Mouse (Mus musculus): Measurements from ENCODE around the gene Pdk4.

The Pdk4 gene

DNA sequence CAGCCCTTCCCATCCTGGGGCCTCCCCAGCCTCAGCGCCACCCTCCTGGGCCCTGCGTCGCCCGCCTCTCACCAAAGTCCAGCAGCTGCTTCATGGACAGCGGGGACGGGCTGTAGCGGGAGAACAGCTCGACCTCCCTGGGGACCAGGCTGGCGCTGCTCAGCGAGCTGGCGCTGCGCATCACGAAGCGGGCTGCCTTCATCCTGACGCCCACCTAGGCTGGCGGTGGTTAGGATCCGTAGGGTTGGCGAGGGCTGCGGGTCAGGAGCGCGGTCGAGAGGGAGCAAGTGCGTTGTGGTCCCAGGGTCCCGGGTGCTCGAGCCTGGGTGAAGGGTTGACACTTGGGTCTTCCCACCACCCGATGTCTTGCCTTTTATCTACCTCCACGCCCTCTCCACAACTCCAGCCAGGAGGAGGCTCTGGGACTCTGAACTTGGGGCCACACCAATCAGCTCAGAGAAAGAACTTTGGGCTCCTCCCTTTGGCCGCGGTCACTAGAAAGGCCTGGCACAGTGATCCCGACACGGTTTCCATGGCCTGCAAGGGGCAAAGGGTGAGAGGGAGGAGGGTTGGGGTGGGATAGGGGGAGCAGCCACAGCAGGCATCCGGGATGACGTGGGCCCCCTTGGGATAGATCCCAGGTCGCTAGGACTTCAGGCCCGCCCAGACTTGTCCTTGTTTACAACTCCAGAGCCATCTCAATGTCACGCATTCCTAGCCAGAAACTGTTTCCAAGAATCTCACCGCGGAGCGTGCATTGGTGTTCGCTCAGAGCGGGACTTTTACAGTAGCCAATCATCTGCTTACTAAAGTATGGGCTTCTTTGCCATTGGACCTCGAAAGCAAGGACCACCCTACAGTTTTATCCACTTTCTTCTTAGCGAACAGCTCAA is at the start of gene Pdk4:
TSS of gene Pdk4 (minus strand) at position 349 of the 893 bp plus-strand sequence.
- TF ChIP-seq CTCF (conservative IDR thresholded peaks at IDR 0.05; ENCODE audit: low read length) (no peak), NANOG (IDR thresholded peaks at IDR 0.05; ENCODE audit: borderline replicate concordance, low read length) (no peak), POU5F1 (IDR thresholded peaks at IDR 0.05; ENCODE audit: borderline replicate concordance, low read length) (no peak)

GRCm38 (mm10) chr6:5537855-5538365 is 41.8 kb upstream of the Pdk4 start:
- H3K27me3 ChIP-seq (ENCODE audit: insufficient read depth, low read length), result no peaks in the 10 kb centered on the region
- no peak for TF ChIP-seq CTCF (conservative IDR thresholded peaks at IDR 0.05; ENCODE audit: low read length)
- TF ChIP-seq NANOG (IDR thresholded peaks at IDR 0.05; ENCODE audit: borderline replicate concordance, low read length), result no peak
- TF ChIP-seq POU5F1 (IDR thresholded peaks at IDR 0.05; ENCODE audit: borderline replicate concordance, low read length), result no peak
- H3K9me3 ChIP-seq (ENCODE audit: low read length), result no peaks in the 10 kb centered on the region; the same call in 1 of the 2 replicates
- H3K4me1 ChIP-seq (replicated peaks; ENCODE audit: low read depth, low read length), result no peaks in the 10 kb centered on the region
- H3K4me3 ChIP-seq (replicated peaks; ENCODE audit: low read length), result no peak overlapping the region
- no peaks in the 10 kb centered on the region for H3K36me3 ChIP-seq (ENCODE audit: insufficient read depth, low read length)

More for the DNA sequence above, at the start of gene Pdk4:
- peaks cover 23% of the 10 kb centered on the region for H3K36me3 ChIP-seq (ENCODE audit: insufficient read depth, low read length)
- H3K9me3 ChIP-seq (ENCODE audit: low read length), result peaks cover 7% of the 10 kb centered on the region
- H3K4me1 ChIP-seq (replicated peaks; ENCODE audit: low read depth, low read length), result peaks cover 28% of the 10 kb centered on the region
- H3K27me3 ChIP-seq (ENCODE audit: insufficient read depth, low read length), result no peaks in the 10 kb centered on the region
- H3K4me3 ChIP-seq (replicated peaks; ENCODE audit: low read length), result peak within 1 kb of the TSS; percentile 85

DNA sequence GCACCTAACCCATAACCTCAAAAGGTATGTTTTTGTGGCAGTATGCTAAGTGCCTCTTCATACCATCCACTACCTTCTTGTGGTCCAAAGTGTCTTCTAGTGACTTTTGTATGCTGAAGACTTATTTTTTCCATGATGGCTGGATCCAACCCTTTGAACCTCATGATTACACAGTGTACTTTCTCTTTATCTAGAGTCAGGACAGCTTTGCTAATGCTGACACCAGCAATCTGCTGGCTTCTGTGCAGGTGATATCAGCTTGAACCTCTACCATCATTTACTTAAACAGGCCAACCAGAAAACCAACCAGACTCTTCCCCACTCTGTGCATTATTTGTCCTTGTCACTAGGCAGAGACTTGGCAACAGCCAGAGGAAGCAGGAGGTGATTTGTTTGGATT is 39.6 kb upstream of the Pdk4 start:
- Histone ChIP-seq H3K9me3 (ENCODE audit: low read length) (no peaks in the 10 kb centered on the region), H3K4me3 (replicated peaks; ENCODE audit: low read length) (no peak overlapping the region), H3K4me1 (replicated peaks; ENCODE audit: low read depth, low read length) (no peaks in the 10 kb centered on the region), H3K36me3 (ENCODE audit: insufficient read depth, low read length) (no peaks in the 10 kb centered on the region), H3K27me3 (ENCODE audit: insufficient read depth, low read length) (no peaks in the 10 kb centered on the region)
- TF ChIP-seq POU5F1 (IDR thresholded peaks at IDR 0.05; ENCODE audit: borderline replicate concordance, low read length), result no peak

DNA sequence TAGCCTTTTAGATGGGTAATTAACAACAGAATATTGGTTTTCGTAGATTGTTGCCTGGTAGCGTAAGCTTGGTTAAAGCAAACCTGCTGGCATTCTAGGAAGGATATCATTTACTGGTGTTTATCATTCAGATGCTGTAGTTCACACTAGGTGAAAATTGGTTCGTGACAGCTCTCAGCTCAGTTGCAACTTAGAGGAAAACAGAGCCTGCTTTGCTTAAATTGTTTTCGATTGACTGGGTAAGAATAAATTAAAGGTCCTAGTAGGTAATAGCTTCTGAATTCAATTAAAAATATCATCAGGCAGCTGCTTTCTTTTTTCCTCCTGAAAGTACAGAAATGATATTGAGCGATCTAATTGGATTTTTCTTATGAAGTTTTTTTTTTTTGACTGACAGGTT is 21.0 kb upstream of the Pdk4 start:
- no peaks in the 10 kb centered on the region for H3K27me3 ChIP-seq (ENCODE audit: insufficient read depth, low read length)
- no peak for TF ChIP-seq POU5F1 (IDR thresholded peaks at IDR 0.05; ENCODE audit: borderline replicate concordance, low read length)
- no peak for TF ChIP-seq CTCF (conservative IDR thresholded peaks at IDR 0.05; ENCODE audit: low read length)
- TF ChIP-seq NANOG (IDR thresholded peaks at IDR 0.05; ENCODE audit: borderline replicate concordance, low read length), result no peak
- H3K4me3 ChIP-seq (replicated peaks; ENCODE audit: low read length), result no peak overlapping the region
- H3K4me1 ChIP-seq (replicated peaks; ENCODE audit: low read depth, low read length), result peaks cover 19% of the 10 kb centered on the region
- H3K36me3 ChIP-seq (ENCODE audit: insufficient read depth, low read length), result no peaks in the 10 kb centered on the region
- no peaks in the 10 kb centered on the region for H3K9me3 ChIP-seq (ENCODE audit: low read length)

DNA sequence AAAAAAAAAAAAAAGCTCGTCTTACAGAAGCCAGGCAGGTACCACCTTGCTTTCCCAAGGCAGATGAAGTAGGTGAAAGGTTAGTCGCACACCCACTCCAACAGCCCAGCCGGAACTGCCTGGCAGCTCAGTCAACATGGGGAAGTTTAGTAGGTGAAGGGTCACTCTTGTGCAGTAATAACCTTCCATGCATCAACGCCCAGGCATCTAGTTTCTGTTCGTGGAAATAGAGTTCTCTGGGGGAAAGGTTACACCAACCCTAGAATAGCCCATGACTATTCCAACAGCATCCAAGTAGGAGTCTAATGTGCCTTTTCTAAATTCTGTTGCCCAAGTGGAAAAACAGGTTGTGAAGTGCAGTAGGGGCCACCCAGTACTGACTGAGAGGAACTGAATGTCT is 13.6 kb upstream of the Pdk4 start:
- Histone ChIP-seq H3K4me1 (replicated peaks; ENCODE audit: low read depth, low read length) (no peaks in the 10 kb centered on the region), H3K4me3 (replicated peaks; ENCODE audit: low read length) (no peak overlapping the region), H3K27me3 (ENCODE audit: insufficient read depth, low read length) (no peaks in the 10 kb centered on the region), H3K9me3 (ENCODE audit: low read length) (peaks cover 10% of the 10 kb centered on the region), H3K36me3 (ENCODE audit: insufficient read depth, low read length) (no peaks in the 10 kb centered on the region)
- no peak for TF ChIP-seq NANOG (IDR thresholded peaks at IDR 0.05; ENCODE audit: borderline replicate concordance, low read length)
- no peak for TF ChIP-seq POU5F1 (IDR thresholded peaks at IDR 0.05; ENCODE audit: borderline replicate concordance, low read length)
- no peak for TF ChIP-seq CTCF (conservative IDR thresholded peaks at IDR 0.05; ENCODE audit: low read length)

DNA sequence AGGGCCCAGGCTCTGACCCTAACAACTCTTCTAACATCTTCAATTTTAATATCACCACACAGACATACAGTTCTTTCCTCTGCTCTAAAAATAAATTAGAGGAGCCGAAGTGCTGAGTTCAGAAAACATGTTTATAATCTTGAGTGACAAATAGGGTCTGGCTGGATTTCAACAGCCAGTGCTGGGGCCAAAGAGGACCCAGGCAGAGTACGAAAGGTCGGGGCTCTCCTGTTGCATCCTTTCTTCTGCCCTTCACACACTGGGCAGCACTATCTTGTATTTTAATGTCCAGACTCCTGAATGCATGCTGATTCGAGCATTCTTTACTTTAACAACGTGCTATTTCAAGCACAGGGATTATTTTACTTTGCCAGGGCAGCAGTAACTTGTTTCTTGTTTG is 13.2 kb upstream of the Pdk4 start:
- Histone ChIP-seq H3K36me3 (ENCODE audit: insufficient read depth, low read length) (no peaks in the 10 kb centered on the region), H3K4me1 (replicated peaks; ENCODE audit: low read depth, low read length) (no peaks in the 10 kb centered on the region), H3K4me3 (replicated peaks; ENCODE audit: low read length) (no peak overlapping the region), H3K27me3 (ENCODE audit: insufficient read depth, low read length) (no peaks in the 10 kb centered on the region), H3K9me3 (ENCODE audit: low read length) (peaks cover 10% of the 10 kb centered on the region)
- TF ChIP-seq CTCF (conservative IDR thresholded peaks at IDR 0.05; ENCODE audit: low read length), result no peak
- TF ChIP-seq POU5F1 (IDR thresholded peaks at IDR 0.05; ENCODE audit: borderline replicate concordance, low read length), result no peak
- no peak for TF ChIP-seq NANOG (IDR thresholded peaks at IDR 0.05; ENCODE audit: borderline replicate concordance, low read length)

DNA sequence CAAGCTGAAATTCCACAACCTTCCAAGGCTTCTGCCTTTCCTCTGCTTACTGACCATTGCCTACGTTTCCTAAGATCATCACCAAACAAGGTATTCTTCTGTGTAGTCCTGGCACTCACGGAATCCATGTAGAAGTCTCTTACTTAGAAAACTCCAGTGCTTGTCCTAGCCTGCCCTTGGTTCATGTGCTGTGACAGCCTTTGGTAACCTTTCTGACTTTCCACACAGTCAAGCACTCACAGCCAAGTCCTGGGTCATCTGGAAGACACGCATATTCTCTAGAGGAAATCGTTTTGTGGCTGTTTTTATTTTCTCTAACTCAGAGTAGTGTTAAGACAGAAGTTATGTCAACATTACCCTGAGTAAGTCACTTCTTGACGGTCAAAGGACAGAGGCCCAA is 11.7 kb upstream of the Pdk4 start:
- Histone ChIP-seq H3K36me3 (ENCODE audit: insufficient read depth, low read length) (no peaks in the 10 kb centered on the region), H3K4me1 (replicated peaks; ENCODE audit: low read depth, low read length) (no peaks in the 10 kb centered on the region), H3K27me3 (ENCODE audit: insufficient read depth, low read length) (no peaks in the 10 kb centered on the region), H3K9me3 (ENCODE audit: low read length) (peaks cover 10% of the 10 kb centered on the region), H3K4me3 (replicated peaks; ENCODE audit: low read length) (no peak overlapping the region)
- TF ChIP-seq POU5F1 (IDR thresholded peaks at IDR 0.05; ENCODE audit: borderline replicate concordance, low read length), result no peak
- no peak for TF ChIP-seq CTCF (conservative IDR thresholded peaks at IDR 0.05; ENCODE audit: low read length)
- TF ChIP-seq NANOG (IDR thresholded peaks at IDR 0.05; ENCODE audit: borderline replicate concordance, low read length), result no peak

DNA sequence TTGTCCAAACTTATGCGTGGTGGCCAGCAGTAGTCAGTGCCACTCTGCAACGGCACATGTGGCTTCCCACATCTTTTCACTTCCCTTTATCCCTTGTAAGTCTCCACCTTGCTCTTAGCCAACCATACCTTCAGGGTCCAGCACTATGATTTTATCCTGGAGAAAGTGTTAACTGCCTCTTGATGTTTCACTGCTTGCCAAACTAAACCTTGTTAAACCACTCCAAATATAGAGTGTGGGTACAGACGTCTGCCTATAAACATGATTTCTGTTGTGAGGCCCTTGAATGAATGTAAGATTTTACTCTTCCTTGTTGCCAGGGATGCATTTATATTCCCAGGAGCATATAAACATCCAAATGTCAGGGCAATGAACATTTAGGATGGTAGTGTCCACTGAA is 10.2 kb upstream of the Pdk4 start:
- no peaks in the 10 kb centered on the region for H3K36me3 ChIP-seq (ENCODE audit: insufficient read depth, low read length)
- H3K4me1 ChIP-seq (replicated peaks; ENCODE audit: low read depth, low read length), result no peaks in the 10 kb centered on the region
- H3K4me3 ChIP-seq (replicated peaks; ENCODE audit: low read length), result no peak overlapping the region
- H3K27me3 ChIP-seq (ENCODE audit: insufficient read depth, low read length), result no peaks in the 10 kb centered on the region
- TF ChIP-seq NANOG (IDR thresholded peaks at IDR 0.05; ENCODE audit: borderline replicate concordance, low read length), result no peak
- no peak for TF ChIP-seq POU5F1 (IDR thresholded peaks at IDR 0.05; ENCODE audit: borderline replicate concordance, low read length)
- no peak for TF ChIP-seq CTCF (conservative IDR thresholded peaks at IDR 0.05; ENCODE audit: low read length)
- peaks cover 10% of the 10 kb centered on the region for H3K9me3 ChIP-seq (ENCODE audit: low read length)
